Mouse (Mus musculus) spleen, adult 2 months (tissue): ENCODE results near the gene Dnmt3a.

ENCODE experiments used
- CTCF ChIP-seq: fragments of 200-500 bp; IDR thresholded peaks from 2 replicates; pipeline ENCODE4 v1.5.1; 2011; ENCODE audit warnings: mild to moderate bottlenecking, inconsistent platforms; ENCODE audit not compliant: insufficient read depth, insufficient read length, insufficient replicate concordance; ENCODE audit errors: extremely low read depth
- POLR2A ChIP-seq: fragments of 200-500 bp; IDR thresholded peaks from 2 replicates; pipeline ENCODE4 v1.6.1; 2011; ENCODE audit warnings: low read depth, low read length, inconsistent platforms

GRCm38 (mm10) chr12:3824906-3825713, 19.3 kb downstream of the Dnmt3a start:
- no peak for TF ChIP-seq POLR2A
- TF ChIP-seq CTCF, result no peak
